Mouse (Mus musculus): Measurements from ENCODE around the gene Ppp1r3c.
A peak's percentile ranks its signal among the peaks of the same experiment; 100 is the strongest.

The Ppp1r3c gene

DNA sequence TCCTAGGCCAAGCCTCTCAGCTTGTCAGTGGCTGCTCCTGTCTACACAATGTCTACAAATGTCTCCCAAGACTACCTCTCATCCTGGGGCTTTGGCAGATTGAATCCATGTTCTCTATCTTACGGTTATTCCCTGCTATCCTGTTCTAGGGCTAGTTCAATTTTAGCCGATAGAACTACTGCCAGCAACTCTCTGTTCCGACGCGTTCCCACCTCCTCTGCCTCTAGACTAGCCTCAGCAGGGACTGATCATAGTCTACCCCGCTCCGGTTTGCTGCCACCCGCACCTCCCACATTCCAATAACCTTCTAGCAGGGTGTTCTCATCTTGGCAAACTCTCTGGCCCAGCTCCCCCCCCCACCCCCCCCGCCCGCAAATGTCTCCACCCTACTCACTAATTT, 20.9 kb downstream of the Ppp1r3c start:
- no peak for DNase-seq

GRCm38 (mm10) chr19:36714492-36714891, 22.0 kb downstream of the Ppp1r3c start:
- DNase-seq = no peak

DNA sequence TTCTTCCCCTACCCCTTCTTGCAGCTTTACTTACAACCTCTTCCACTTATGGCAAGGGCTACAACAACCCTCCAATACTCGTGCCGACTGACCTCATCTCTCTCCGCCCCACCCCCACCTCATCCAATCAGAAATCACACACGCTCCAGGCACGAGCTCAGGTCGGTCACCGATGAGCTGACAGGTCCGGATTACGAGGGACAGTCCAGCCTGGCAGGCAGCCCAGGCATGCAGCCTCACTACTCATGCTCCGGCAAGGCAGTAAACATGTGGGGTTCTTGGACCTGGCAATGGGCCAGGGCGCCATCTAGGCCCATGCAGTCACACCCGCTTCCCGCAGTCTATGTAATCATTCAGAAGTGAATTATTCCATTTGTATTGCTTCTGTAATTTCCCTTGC, 23.4 kb downstream of the Ppp1r3c start:
- DNase-seq = no peak

GRCm38 (mm10) chr19:36706195-36706594, 30.3 kb downstream of the Ppp1r3c start:
- no peak for DNase-seq

GRCm38 (mm10) chr19:36705286-36706146, 30.9 kb downstream of the Ppp1r3c start:
- no peak for DNase-seq

GRCm38 (mm10) chr19:36704763-36705162, 31.7 kb downstream of the Ppp1r3c start:
- DNase-seq = no peak

GRCm38 (mm10) chr19:36701809-36702622, 34.4 kb downstream of the Ppp1r3c start:
- no peak for DNase-seq

GRCm38 (mm10) chr19:36701366-36701765, 35.1 kb downstream of the Ppp1r3c start:
- no peak for DNase-seq

DNA sequence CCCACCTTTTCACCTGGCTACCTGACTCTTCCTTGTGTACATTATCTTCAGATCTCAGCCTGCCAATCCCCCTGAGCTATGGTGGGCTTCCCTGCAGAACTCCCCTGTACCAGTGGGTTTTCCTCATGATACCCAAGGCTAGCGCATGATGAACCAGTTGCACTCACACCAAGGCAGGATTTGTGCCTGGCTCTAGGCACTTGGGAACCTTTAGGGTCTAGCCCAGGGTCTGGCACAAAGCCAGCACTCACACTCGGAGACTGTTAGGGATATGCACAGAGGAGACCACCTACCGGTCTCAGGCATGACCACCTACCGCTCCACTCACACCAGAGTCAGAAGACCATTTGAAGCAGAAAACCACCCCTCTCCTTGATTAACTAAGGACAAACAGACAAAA, 35.5 kb downstream of the Ppp1r3c start:
- DNase-seq = no peak

GRCm38 (mm10) chr19:36699151-36699550, 37.3 kb downstream of the Ppp1r3c start:
- DNase-seq = no peak

- DNase-seq = no peak
Observed at GRCm38 (mm10) chr19:36698200-36698599, 38.3 kb downstream of the Ppp1r3c start.

DNA sequence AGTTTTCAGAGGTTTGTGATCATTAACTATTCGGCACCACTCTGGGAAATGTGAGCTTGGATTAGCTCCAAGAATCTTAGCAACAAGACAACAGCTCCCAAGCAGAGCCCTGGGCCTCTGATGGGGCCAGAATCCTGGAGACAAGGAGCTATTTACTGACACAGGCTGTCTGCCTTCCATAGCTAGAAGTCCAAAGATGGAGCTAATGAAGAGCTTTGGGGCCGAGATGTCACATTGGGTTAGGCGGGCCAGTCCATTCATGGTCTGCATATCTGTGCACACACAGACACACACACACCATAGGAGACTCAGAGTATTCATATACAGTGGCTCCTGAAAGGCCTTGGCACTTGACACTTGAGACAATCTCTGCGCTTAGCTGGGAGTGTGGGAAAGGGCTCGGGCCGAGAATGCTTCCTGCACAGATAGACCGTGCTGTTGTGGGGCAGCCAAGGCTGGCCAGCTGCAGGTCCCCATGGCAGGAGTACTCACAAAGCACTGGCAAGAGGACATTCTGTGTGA, 39.8 kb downstream of the Ppp1r3c start:
- DNase-seq = no peak

- no peak for DNase-seq
Observed at GRCm38 (mm10) chr19:36693530-36693929, 42.9 kb downstream of the Ppp1r3c start.

GRCm38 (mm10) chr19:36691941-36692340, 44.5 kb downstream of the Ppp1r3c start:
- no peak for DNase-seq

DNA sequence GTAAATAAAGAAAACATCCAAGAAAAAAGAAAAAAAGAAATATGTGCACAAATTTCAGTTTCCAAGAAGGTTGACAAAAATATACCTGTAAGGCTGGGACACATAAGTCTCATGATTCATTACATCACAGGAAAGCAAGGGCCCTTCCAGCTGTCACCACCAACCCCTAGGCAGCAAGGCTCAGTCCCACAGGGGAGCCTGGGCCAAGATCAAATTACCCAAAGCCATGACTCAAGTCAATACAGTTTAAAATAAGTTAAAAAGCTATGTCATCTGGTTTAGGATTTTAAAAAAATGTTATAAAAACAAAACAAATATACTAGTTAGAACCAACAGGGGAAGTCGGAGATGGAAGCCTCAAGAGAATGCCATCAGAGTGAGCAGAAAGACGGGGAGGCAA, 45.2 kb downstream of the Ppp1r3c start:
- no peak for DNase-seq

GRCm38 (mm10) chr19:36689205-36689604, 47.2 kb downstream of the Ppp1r3c start:
- no peak for DNase-seq

GRCm38 (mm10) chr19:36687843-36688637, 48.4 kb downstream of the Ppp1r3c start:
- DNase-seq = peak; percentile 28

- DNase-seq = no peak
Observed at GRCm38 (mm10) chr19:36687044-36687443, 49.4 kb downstream of the Ppp1r3c start.

DNA sequence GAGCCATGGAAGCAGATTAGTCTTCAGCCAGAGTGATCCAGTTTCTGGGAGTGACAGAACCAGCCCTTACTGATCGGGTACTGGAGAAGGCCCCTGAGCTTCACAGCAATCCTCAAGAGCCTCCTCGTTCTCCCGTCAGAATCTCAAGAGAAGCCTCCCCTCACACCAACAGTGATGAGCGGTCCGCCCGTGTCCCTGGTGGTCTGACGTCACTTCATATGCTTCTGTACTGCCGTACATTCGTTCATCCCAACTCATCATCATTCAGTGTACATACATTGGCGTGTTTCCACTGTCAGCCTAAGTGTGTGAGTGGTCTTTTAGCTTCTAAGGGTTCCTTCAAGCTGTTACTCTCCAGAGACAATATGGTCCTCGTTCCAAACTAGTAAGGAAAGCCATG, 50.4 kb downstream of the Ppp1r3c start:
- DNase-seq = no peak

GRCm38 (mm10) chr19:36682560-36682959, 53.9 kb downstream of the Ppp1r3c start:
- DNase-seq = no peak

All from cerebellum, adult 9-10 months (tissue).